Mouse (Mus musculus) CD8-positive naive resting alpha-beta T cell, adult 2 months (primary cell): ENCODE data around the gene Lrmda.

Experiments
- DNase-seq, 2 experiments: peaks; one replicate each; pipeline ENCODE4 v3.0.0; 2022; ENCODE audit warnings: low read depth in 2 of 2, low spot score in 2 of 2

Gene Lrmda

GRCm38 (mm10) chr14:22019252-22019948 is at the start of gene Lrmda:
Lrmda (plus strand) TSS chr14:22019712.
- no peak for DNase-seq

GRCm38 (mm10) chr14:21981462-21981861 is 38.0 kb upstream of the Lrmda start:
- no peak for DNase-seq

GRCm38 (mm10) chr14:21982096-21982591 is 37.4 kb upstream of the Lrmda start:
- DNase-seq: no peak

- no peak for DNase-seq
Measured at GRCm38 (mm10) chr14:21982592-21983310, 36.8 kb upstream of the Lrmda start.

- no peak for DNase-seq
Measured at GRCm38 (mm10) chr14:21983311-21983949, 36.1 kb upstream of the Lrmda start.

- no peak for DNase-seq
Measured at GRCm38 (mm10) chr14:21983950-21984730, 35.4 kb upstream of the Lrmda start.

- no peak for DNase-seq
Measured at GRCm38 (mm10) chr14:21984757-21985425, 34.6 kb upstream of the Lrmda start.

GRCm38 (mm10) chr14:21985426-21985931 is 34.0 kb upstream of the Lrmda start:
- no peak for DNase-seq

- DNase-seq: no peak
Measured at GRCm38 (mm10) chr14:21985981-21986732, 33.4 kb upstream of the Lrmda start.

- no peak for DNase-seq
Measured at GRCm38 (mm10) chr14:21986733-21987659, 32.5 kb upstream of the Lrmda start.

GRCm38 (mm10) chr14:21987660-21988576 is 31.6 kb upstream of the Lrmda start:
- peak; percentile 22 to 37 for DNase-seq

GRCm38 (mm10) chr14:21988577-21989290 is 30.8 kb upstream of the Lrmda start:
- no peak for DNase-seq

- DNase-seq: no peak
Measured at GRCm38 (mm10) chr14:21989291-21989913, 30.1 kb upstream of the Lrmda start, which contains the start of gene Zfp503. Zfp503 (minus strand) TSS chr14:21989601.

- no peak for DNase-seq
Measured at GRCm38 (mm10) chr14:21990321-21991021, 29.0 kb upstream of the Lrmda start.

GRCm38 (mm10) chr14:21991251-21991780 is 28.2 kb upstream of the Lrmda start:
- DNase-seq: no peak
